Mouse (Mus musculus) liver, adult 2 months (tissue): Measurements from ENCODE around the gene Chad.

Experiments used
- CTCF ChIP-seq: fragments of 200-500 bp; IDR thresholded peaks from 2 replicates; pipeline ENCODE4 v1.5.1; 2011; ENCODE audit warnings: low read depth, low read length, control low read depth
- POLR2A ChIP-seq: fragments of 200-500 bp; IDR thresholded peaks from 2 replicates; pipeline ENCODE4 v1.6.1; 2011; ENCODE audit warnings: low read length, control low read depth; ENCODE audit not compliant: insufficient read depth; ENCODE audit errors: extremely low read depth

GRCm38 (mm10) chr11:94564437-94565150, at the start of gene Chad:
- TF ChIP-seq CTCF, result no peak
- TF ChIP-seq POLR2A, result no peak
